Mouse (Mus musculus) embryonic facial prominence, embryonic 10.5 days (tissue): Measurements from ENCODE around the gene Cnot1. TPM values are rescaled to one million over a fixed set of nuclear protein-coding genes. Genes with fewer than 3 reads are reported as not detected.
A peak's percentile ranks its signal among the peaks of the same experiment; 100 is the strongest.
"Not testable (repeated sequence)": the region's sequence is repeated elsewhere in the genome, so short reads cannot be mapped to it uniquely, and the experiment has no call there.

Experiments
- DNase-seq: peaks from one replicate; pipeline ENCODE4 v3.0.0-alpha.2; 2017; ENCODE audit warnings: low spot score
- H3K27ac ChIP-seq: fragments of 300-500 bp; sonication (generic); replicated peaks from 2 replicates; pipeline ENCODE4 v1.5.1; 2016; ENCODE audit warnings: mild to moderate bottlenecking
- H3K27me3 ChIP-seq: fragments of 300-500 bp; sonication (generic); replicated peaks from 2 replicates; pipeline ENCODE4 v1.6.1; 2016; ENCODE audit warnings: low read depth, mild to moderate bottlenecking; ENCODE audit not compliant: poor library complexity, severe bottlenecking
- H3K36me3 ChIP-seq: fragments of 300-500 bp; sonication (generic); replicated peaks from 2 replicates; pipeline ENCODE4 v1.6.1; 2016; ENCODE audit warnings: mild to moderate bottlenecking, moderate library complexity
- H3K4me1 ChIP-seq: fragments of 300-500 bp; sonication (generic); 2 replicates; pipeline ENCODE4 v1.6.1; 2016
- H3K4me3 ChIP-seq: fragments of 300-500 bp; sonication (generic); 2 replicates; pipeline ENCODE4 v1.5.1; 2016; ENCODE audit warnings: mild to moderate bottlenecking, moderate library complexity
- H3K9me3 ChIP-seq: fragments of 300-500 bp; sonication (generic); 2 replicates; pipeline ENCODE4 v1.6.1; 2016; ENCODE audit warnings: mild to moderate bottlenecking
- whole genome bisulfite sequencing: fragments of 180-500 bp; shearing (Covaris S2); methylation state at CpG from one replicate; pipeline ENCODE4 v1.1.7; 2016; 5-methylcytosine and 5-hydroxymethylcytosine counted together
- polyA plus RNA-seq: library from polyadenylated mRNA; unstranded; fragments of >200 nt; fragmentation: Nextera tagmentation; extraction: Ambion mirVana; gene quantifications from 2 replicates; pipeline ENCODE4 v1.2.1, GENCODE M21; 2016

The Cnot1 gene
- polyA plus RNA-seq, 1 experiment from 2014 or later, result 112 TPM

GRCm38 (mm10) chr8:95809116-95809515 lies 1.9 kb upstream of the Cnot1 start:
- H3K27me3 ChIP-seq, result no peaks in the 10 kb centered on the region
- peaks cover 15% of the 10 kb centered on the region for H3K4me1 ChIP-seq
- WGBS, result 80% methylated on average over 5 of the region's 5 CpGs
- H3K9me3 ChIP-seq, result no peaks in the 10 kb centered on the region
- H3K36me3 ChIP-seq, result peaks cover 15% of the 10 kb centered on the region
- no peak for DNase-seq
- no peak overlapping the region for H3K4me3 ChIP-seq
- H3K27ac ChIP-seq, result no peak overlapping the region

- H3K4me3 ChIP-seq, result no peak overlapping the region
- no peak for DNase-seq
- WGBS, result 86% methylated on average over 4 of the region's 4 CpGs
Measured at GRCm38 (mm10) chr8:95808631-95809030, 1.4 kb upstream of the Cnot1 start.

GRCm38 (mm10) chr8:95807861-95808260 lies 597 bp upstream of the Cnot1 start:
- DNase-seq, result peak; percentile 92
- peak overlapping the region; percentile 96 for H3K27ac ChIP-seq
- H3K4me3 ChIP-seq, result peak overlapping the region; percentile 99
- H3K27me3 ChIP-seq, result no peaks in the 10 kb centered on the region
- under 1% methylated on average over 20 of the region's 20 CpGs for WGBS
- H3K9me3 ChIP-seq, result no peaks in the 10 kb centered on the region
- H3K4me1 ChIP-seq, result peaks cover 15% of the 10 kb centered on the region
- H3K36me3 ChIP-seq, result peaks cover 23% of the 10 kb centered on the region

More at GRCm38 (mm10) chr8:95808631-95809030, 1.4 kb upstream of the Cnot1 start:
- H3K4me1 ChIP-seq, result peaks cover 15% of the 10 kb centered on the region
- peaks cover 20% of the 10 kb centered on the region for H3K36me3 ChIP-seq
- H3K27ac ChIP-seq, result no peak overlapping the region
- H3K9me3 ChIP-seq, result no peaks in the 10 kb centered on the region
- no peaks in the 10 kb centered on the region for H3K27me3 ChIP-seq

- WGBS, result under 1% methylated on average over 62 of the region's 69 CpGs
- peak; percentile 66 for DNase-seq
- H3K4me1 ChIP-seq, result peaks cover 15% of the 10 kb centered on the region
Measured at GRCm38 (mm10) chr8:95806461-95807191, 638 bp downstream of the Cnot1 start.

GRCm38 (mm10) chr8:95805482-95805881 lies 1.8 kb downstream of the Cnot1 start:
- Histone ChIP-seq H3K36me3 (peaks cover 44% of the 10 kb centered on the region), H3K27me3 (no peaks in the 10 kb centered on the region)
- no peak for DNase-seq

More at GRCm38 (mm10) chr8:95806461-95807191, 638 bp downstream of the Cnot1 start:
- Histone ChIP-seq H3K36me3 (peaks cover 33% of the 10 kb centered on the region), H3K4me3 (peak overlapping the region; percentile 99), H3K27me3 (no peaks in the 10 kb centered on the region), H3K27ac (peak overlapping the region; percentile 96), H3K9me3 (no peaks in the 10 kb centered on the region)

GRCm38 (mm10) chr8:95802231-95802630 lies 5.0 kb downstream of the Cnot1 start:
- no peaks in the 10 kb centered on the region for H3K27me3 ChIP-seq
- no peak for DNase-seq
- H3K27ac ChIP-seq, result no peak overlapping the region
- peaks cover 15% of the 10 kb centered on the region for H3K4me1 ChIP-seq
- H3K9me3 ChIP-seq, result no peaks in the 10 kb centered on the region
- H3K36me3 ChIP-seq, result peaks cover 75% of the 10 kb centered on the region
- no peak overlapping the region for H3K4me3 ChIP-seq
- 92% methylated on average over 8 of the region's 8 CpGs for WGBS

More at GRCm38 (mm10) chr8:95805482-95805881, 1.8 kb downstream of the Cnot1 start:
- 80% methylated on average over 2 of the region's 2 CpGs for WGBS
- H3K4me3 ChIP-seq, result peak overlapping the region; percentile 99
- H3K27ac ChIP-seq, result no peak overlapping the region
- no peaks in the 10 kb centered on the region for H3K9me3 ChIP-seq
- peaks cover 15% of the 10 kb centered on the region for H3K4me1 ChIP-seq

GRCm38 (mm10) chr8:95801476-95802064 lies 5.7 kb downstream of the Cnot1 start:
- DNase-seq, result no peak
- Histone ChIP-seq H3K4me3 (no peak overlapping the region), H3K27me3 (no peaks in the 10 kb centered on the region), H3K27ac (no peak overlapping the region), H3K9me3 (no peaks in the 10 kb centered on the region), H3K4me1 (peaks cover 15% of the 10 kb centered on the region), H3K36me3 (peaks cover 82% of the 10 kb centered on the region)
- 85% methylated on average over 1 of the region's 1 CpGs for WGBS

GRCm38 (mm10) chr8:95800353-95800752 lies 6.9 kb downstream of the Cnot1 start:
- H3K4me1 ChIP-seq, result peaks cover 7% of the 10 kb centered on the region
- H3K4me3 ChIP-seq, result no peak overlapping the region
- H3K9me3 ChIP-seq, result no peaks in the 10 kb centered on the region
- no peaks in the 10 kb centered on the region for H3K27me3 ChIP-seq
- 90% methylated on average over 3 of the region's 3 CpGs for WGBS
- no peak for DNase-seq
- peaks cover 90% of the 10 kb centered on the region for H3K36me3 ChIP-seq
- H3K27ac ChIP-seq, result no peak overlapping the region

GRCm38 (mm10) chr8:95799891-95800290 lies 7.4 kb downstream of the Cnot1 start:
- DNase-seq, result no peak
- Histone ChIP-seq H3K4me3 (no peak overlapping the region), H3K27me3 (no peaks in the 10 kb centered on the region), H3K27ac (no peak overlapping the region), H3K9me3 (no peaks in the 10 kb centered on the region), H3K4me1 (peaks cover 2% of the 10 kb centered on the region), H3K36me3 (peaks cover 87% of the 10 kb centered on the region)
- 90% methylated on average over 1 of the region's 1 CpGs for WGBS

GRCm38 (mm10) chr8:95799117-95799516 lies 8.1 kb downstream of the Cnot1 start:
- WGBS, result 94% methylated on average over 6 of the region's 6 CpGs
- no peak for DNase-seq
- no peaks in the 10 kb centered on the region for H3K9me3 ChIP-seq
- no peak overlapping the region for H3K4me3 ChIP-seq
- H3K36me3 ChIP-seq, result peaks cover 80% of the 10 kb centered on the region
- H3K27me3 ChIP-seq, result no peaks in the 10 kb centered on the region
- no peak overlapping the region for H3K27ac ChIP-seq
- no peaks in the 10 kb centered on the region for H3K4me1 ChIP-seq

GRCm38 (mm10) chr8:95795333-95796061 lies 11.8 kb downstream of the Cnot1 start:
- H3K9me3 ChIP-seq, H3K4me1 ChIP-seq, H3K4me3 ChIP-seq, H3K27ac ChIP-seq, H3K27me3 ChIP-seq, DNase-seq: not testable (repeated sequence)
- peaks cover 79% of the 10 kb centered on the region for H3K36me3 ChIP-seq
- WGBS, result 95% methylated on average over 5 of the region's 5 CpGs

GRCm38 (mm10) chr8:95785591-95785990 lies 21.7 kb downstream of the Cnot1 start:
- DNase-seq, result no peak
- Histone ChIP-seq H3K4me1 (no peaks in the 10 kb centered on the region), H3K4me3 (no peak overlapping the region), H3K27me3 (no peaks in the 10 kb centered on the region), H3K36me3 (peaks cover 100% of the 10 kb centered on the region), H3K27ac (no peak overlapping the region), H3K9me3 (no peaks in the 10 kb centered on the region)
- WGBS, result 92% methylated on average over 4 of the region's 4 CpGs
